Mouse (Mus musculus): ENCODE measurements around the gene Txk. TPM values are rescaled to one million over a fixed set of nuclear protein-coding genes. Genes with fewer than 3 reads are reported as not detected.

Gene Txk
- total RNA-seq, 2 experiments from 2014 or later = not detected

DNA sequence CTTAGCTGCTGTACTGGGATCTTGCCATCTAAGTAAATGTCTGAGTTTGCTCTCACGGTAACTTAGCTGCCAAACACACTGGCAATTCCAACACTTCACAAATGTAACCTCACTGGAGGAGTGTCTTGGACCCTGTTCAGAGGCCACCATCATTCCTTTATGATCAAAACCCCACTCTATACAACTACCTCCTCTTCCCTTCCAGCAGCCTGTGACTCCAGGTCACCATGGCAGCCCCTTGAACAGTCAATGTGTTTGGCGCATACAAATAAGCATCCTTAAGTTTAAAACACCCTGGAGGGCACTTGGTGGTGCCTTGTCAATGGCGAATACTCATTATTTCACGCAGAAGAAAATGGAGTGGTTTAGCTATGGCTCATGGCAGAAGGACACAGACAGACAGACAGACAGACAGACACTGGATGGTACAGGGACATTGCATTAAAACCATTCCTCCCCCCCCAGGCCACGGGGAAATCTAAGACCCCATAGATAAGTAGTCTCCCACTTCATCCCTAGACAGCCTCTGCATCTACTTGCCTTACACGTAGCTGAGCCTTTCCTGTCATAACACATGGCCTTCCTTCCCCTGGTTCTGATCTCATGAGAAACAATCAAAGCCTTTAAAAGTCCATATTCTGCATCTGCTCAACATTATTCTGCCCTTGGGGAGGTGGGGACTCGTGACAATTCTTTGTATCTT, 1.4 kb downstream of the Txk start:
- DNase-seq (ENCODE audit: low spot score) = no peak

DNA sequence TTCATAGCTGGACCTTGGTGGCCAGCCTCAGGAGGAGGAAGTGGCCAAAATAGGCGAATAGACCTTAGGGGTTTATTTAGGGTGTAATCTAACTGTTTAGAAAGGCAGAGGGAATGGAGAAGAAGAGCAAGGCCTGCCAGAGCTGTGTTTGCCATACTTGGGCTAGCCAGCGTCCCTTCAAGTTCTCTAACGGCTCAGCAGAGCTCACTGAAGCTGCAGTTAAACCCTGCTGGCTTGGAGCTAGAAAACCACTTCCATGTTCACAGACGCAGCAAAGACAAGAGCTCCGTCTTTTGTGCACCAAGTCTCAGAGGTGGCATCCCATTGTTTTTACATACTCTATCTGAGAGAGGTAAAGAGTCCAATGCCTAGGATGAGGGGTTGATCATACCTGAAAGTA, 2.4 kb downstream of the Txk start:
- no peak for DNase-seq (ENCODE audit: low spot score)

DNA sequence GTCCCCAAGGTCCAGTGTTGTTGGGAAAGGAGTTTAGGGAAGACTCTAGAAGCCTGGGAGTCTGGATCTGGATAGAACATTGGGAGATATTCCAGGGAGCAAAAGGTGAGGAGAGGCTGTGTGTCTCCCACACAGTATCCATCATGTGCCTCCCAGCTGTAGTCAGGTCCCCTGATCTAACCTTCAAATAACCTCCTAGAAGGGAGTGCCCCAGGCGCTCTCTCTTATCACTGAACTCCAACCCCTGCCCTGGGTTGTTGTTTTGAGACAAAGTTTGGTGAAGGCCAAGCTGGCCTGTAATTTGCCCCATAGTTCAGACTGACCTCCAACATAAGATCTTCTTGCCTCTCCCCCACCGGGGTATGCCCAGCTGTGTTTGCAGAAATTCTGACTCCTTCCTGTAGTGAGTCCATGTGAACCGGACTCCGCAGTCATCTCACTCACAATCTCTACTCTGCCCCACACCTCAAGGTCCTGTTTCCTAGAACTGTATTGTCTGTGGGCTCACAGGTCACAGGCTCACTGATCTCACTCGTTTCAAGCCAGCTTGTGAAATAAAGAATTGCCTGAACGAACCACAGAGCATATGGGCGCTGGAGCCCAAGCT, 3.8 kb downstream of the Txk start:
- no peak for DNase-seq (ENCODE audit: low spot score)

DNA sequence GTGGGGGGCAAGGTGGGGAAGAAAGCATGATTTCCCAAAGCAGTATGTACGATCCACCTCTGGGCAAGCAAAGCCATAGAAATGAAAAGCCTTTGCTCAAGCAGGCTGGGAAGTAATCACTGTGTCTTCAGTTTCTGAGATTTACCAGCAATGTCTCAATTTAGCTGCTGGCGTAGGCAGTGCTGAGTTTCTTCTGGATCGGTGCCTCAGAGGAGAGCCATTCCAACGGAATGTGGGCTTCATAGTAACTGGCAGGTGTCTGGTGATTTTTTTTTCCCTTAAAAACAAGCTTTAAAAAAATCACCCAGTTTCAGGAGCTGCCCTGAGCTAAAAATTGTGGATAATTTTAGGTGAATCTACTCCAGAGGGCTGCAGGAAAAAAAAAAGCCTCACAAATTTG, 5.2 kb downstream of the Txk start:
- no peak for DNase-seq (ENCODE audit: low spot score)

DNA sequence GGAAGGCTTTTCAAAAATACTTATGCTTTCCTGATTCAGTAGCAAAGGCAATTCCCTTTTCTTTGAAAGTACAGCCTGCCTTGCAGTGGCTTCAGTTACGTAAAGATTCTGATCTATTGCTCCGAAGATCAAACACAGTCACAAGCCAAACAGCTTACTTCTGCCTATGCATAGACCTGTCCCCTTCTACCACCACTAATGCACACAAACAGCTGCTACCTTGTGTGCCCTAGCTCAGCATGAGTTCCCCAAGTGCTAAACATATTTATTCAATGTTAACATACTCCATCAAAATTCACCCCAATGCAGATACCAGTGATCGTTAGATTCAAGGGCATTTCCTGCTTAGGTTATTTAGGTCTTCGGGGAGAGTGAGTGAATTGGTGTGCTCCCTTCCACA, 6.1 kb downstream of the Txk start:
- DNase-seq (ENCODE audit: low spot score) = no peak

DNA sequence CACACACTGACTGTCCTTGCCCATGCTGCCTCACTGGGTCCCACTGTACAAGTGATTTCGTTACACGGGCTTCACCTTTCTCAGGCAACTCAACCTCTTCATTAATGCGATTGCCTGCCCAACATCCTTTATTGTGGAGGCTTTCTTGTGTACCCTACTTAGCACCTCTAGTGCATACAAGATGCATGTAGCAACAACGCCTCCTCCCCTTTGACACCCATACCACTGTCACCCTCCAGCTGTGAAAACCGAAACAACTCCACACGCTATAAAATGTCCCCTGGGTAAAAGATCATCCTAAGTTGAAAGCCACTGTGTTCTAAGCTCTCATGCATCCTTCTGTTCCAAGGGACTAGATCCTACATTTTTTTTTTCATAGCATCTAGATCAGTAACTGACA, 9.5 kb downstream of the Txk start:
- no peak for DNase-seq (ENCODE audit: low spot score)

DNA sequence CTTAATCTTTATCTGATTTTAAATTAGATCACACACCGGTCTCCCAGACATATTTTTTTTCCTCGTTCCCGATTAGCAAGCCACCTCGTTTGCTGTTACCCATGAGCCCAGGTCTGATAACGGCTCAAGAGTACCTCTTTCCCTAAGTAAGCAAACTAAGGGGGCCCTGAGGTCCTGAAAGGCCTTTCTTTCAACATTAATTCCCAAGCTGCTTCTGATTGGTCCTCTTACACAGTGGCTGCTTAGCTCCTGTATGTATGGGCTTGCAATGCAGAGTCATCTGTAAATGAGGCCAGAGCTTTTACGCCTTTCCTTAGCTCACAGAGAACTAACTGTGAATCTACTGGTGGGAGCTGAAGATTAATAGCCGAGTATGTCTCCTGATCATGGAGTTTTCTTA, 15.7 kb downstream of the Txk start:
- DNase-seq (ENCODE audit: low spot score) = no peak

DNA sequence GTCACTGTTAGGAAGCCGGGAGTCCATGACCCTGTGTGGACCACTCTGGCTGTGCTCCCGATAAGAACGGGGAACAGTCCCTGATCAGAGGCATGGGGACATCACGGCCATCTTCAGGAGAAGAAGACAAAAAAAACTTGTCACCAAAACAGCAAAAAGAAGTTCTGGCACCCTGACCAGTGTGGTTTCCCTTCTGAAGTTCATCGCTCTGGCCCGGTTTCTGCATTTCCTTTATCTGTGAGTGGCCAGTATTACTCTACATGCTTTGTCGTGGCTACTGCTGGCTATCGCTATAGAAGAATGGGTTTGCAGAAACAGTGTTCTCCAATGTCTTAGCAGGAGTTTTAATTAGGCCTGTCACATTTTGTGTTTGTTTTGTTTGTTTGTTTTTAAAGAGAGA, 16.1 kb downstream of the Txk start:
- DNase-seq (ENCODE audit: low spot score) = no peak

DNA sequence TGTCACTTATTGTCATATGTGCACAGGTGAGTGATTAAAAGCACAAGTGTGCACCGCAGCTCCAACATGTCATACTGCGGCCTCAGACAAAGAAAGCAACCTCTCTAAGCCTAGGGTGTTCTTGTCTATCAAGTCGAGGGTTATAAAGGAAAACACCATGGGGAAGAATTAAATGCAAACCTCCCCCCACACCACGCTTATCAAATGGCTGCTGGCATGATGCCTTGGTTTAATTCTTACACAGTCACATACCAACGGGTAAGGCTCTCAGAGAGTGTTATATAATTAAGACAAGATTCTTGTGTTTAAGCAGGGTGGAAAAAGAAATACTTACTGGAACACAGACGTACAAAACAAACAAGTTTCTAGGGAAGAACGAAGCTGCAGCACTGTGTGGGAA, 16.8 kb downstream of the Txk start:
- DNase-seq (ENCODE audit: low spot score) = no peak

DNA sequence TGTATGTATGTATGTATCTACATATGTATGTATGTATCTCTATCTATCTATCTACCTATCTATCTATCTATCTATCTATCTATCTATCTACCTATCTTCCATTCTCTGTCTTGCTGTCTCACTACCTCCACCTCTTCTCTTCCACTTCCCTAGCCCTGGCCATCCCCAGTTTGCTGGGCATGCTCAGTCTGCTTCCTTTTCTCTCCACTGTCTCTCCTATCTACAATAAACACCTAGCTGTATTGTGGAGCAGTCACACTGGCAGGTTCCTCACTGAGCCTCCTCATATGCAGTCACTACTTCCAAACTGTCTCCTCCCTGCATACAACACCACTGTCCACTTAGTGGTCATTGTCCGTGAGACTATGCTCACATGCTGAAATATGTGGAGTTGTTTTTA, 19.7 kb downstream of the Txk start:
- no peak for DNase-seq (ENCODE audit: low spot score)

DNA sequence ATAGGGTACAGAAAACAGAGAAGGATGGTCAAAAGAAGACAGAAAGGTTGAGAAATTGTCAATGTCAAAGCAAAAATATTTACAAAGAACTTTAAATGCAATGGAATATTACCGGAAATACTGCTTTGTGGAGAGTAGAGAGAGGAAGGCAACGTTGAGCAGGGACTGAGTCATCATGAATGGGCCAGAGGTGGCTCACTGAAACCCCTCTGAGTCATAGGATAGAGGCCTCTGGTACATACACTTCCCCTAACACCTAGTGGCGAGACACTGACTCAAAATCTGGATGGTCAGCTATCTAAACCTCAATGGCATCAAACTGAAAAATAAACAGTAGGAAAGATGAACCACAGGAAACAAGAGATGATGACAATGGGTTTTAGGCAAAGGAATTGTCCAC, 27.2 kb downstream of the Txk start:
- DNase-seq (ENCODE audit: low spot score) = no peak

DNA sequence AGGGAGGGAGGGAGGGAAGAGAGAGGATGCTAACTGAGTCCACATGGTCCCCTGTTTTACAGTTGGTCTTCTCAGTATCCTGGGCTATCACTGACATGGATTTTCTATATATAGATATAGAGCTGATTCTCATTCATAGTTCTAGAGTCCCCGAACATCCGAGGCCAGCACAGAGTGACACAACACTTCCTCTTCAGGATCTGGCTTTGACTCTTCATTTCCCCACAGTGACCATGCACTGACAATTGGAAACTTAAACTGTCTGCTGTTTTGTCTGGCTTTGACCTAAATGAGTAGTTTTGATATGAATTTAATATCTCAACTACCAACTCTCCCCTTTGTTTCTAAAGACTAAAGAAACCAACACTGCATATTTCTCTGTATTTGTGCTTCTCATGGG, 29.1 kb downstream of the Txk start:
- no peak for DNase-seq (ENCODE audit: low spot score)

DNA sequence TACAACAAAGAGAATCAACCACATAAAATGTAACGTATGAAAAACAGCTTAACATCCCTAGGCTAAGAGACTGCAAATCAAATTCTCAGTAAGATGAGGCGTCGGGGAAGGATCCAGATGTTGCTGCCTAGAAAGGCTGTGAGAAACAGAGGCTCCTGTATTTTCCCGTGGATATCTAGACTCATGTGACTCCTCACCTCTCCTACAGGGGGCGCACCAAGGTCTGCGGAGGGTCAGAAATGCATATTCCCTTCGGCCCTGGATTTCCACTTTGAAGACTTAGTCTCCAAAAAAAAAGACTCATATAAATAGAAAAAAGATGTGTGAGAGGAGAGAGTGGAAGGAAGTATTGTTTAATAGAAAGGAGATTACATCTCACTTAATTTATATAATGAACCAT, 32.0 kb downstream of the Txk start:
- no peak for DNase-seq (ENCODE audit: low spot score)

DNA sequence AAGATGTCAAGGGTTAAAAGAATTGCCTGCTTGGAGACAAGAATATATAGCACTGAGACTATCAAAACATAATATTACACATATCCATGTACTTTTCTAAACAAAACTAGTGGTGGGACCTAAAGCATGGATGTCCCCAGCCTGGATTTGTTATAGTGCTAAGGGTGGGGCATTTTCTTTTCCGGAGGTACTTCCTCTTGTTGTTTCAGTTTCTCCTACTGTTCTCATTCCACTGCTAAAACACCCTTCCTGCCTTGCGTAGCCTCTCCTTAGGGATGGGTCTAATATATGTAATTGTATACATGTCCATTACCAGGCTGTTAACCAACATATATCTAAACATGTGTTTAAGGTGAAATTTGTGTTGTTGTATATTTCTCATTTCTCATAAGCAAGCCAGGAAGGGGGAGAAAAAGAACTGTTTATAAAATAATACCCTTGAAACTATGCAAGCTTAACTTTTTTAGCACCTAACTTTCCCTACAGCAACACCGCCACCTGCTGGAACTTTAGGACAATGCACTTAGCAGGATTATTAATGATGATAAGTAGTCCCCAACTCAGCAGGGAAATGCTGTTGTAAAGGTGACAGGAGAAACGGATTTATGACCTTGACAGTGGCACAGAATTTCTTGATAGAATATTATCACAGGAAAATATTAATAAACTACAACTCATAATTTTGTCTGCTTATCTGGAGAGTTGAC, 41.9 kb downstream of the Txk start:
- peak; percentile 45 for DNase-seq (ENCODE audit: low spot score)

DNA sequence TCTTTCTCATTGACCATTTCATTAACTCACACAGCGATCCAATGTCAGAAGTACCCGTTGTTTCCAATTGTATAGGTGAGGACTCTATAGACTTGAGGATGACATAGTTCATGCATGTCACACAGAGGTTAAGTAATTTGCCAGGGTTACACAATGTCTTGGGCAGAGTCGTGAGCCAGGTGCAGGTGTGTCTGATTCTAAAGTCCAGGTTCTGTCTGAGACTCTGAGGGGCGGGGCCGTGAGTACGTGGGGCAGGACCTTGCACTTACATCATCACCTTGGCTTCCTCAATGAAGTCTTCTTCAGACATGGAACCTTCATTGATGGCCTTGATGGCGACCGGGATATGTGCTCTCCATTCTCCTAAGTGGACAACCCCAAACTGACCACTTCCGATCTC, 42.6 kb downstream of the Txk start:
- DNase-seq (ENCODE audit: low spot score) = no peak

DNA sequence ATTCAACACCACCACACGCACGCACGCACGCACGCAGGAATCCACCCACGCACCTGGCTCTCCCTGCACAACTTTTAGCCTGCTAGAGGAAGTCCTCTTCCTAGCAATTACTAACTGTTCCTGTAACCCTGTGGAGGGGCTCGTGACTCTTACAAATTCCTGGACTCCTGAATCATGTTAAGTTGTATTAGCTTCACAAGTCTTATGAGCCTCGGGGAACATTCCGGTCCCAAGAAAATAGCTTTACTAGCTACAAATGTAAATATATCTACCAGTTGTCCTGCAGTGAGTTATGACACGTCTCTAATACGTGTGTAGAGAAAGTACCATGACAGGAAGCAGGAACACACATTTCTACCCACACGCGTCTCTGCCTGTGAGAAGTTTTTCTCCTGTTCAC, 43.1 kb downstream of the Txk start:
- DNase-seq (ENCODE audit: low spot score) = no peak

DNA sequence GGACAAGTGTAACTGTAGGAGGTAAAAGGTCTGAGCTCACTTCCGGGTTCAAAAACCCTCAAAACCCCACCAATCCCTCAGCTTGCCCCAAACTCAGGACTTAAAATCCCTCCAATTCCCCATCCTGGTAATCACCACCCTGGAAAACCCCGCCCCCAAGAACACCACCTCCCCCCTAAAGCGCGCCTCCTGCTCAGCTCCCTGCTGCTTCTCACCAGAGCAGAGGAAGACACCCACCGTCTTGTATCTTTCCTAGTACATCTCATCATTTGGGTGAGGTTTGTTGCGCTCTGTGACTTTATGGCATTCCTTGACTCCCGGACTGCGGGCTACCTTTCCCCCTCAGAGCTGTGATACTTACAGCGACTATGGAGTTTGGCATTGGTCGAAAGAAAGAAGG, 45.9 kb downstream of the Txk start:
- DNase-seq (ENCODE audit: low spot score) = no peak

DNA sequence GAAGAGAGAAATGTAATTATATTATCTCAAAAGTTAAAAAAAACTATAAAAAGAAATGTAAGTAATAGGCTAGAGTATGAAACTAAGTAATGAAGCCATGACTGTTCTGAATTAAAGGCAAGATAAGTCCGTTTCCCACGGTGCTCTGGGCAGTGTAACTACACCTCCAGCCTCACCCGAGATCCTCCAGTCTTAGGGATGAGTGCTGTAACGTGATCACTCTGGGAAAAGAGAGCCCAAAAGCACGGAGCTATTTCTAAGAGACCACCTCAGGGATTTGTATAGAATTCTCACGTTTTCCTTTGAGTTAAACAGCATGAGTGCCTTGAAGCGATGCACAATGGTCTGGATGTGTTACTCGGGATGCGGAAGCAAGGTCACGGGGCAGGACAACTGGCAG, 46.5 kb downstream of the Txk start:
- DNase-seq (ENCODE audit: low spot score) = no peak

DNA sequence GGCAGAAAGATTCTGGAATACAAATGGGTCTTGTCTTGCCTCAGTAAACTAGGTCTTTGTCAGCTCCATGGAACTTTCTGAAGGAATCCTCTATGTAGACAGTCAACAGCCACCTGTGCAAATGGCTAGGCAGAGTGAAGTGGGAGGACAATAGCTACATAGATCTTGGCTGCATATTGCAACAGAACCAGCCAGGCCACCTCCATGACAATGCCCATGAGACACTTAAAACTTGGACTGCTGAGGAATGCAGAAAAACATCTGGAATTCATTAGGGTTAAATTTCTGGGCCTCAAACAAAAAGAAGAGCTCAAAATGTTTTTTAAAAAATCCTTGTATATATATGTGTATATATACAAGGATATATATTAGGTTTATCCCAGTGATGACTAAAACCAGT, 50.4 kb downstream of the Txk start:
- DNase-seq (ENCODE audit: low spot score) = no peak

DNA sequence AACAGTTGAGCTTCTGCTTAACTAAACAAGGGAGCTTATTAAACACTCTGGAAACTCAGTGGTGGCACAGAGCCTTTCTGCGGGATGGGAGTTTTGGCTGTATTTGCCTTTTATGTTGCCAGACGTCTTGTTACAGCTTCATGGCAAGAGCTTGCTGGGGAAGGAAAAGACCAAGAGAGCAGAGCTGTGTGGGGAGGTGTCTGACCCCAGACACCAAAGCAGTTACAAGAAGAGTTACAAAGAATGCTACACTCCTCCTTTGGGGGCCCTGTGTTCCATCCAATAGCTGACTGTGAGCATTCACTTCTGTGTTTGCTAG, 53.1 kb downstream of the Txk start:
- DNase-seq (ENCODE audit: low spot score) = peak; percentile 9

DNA sequence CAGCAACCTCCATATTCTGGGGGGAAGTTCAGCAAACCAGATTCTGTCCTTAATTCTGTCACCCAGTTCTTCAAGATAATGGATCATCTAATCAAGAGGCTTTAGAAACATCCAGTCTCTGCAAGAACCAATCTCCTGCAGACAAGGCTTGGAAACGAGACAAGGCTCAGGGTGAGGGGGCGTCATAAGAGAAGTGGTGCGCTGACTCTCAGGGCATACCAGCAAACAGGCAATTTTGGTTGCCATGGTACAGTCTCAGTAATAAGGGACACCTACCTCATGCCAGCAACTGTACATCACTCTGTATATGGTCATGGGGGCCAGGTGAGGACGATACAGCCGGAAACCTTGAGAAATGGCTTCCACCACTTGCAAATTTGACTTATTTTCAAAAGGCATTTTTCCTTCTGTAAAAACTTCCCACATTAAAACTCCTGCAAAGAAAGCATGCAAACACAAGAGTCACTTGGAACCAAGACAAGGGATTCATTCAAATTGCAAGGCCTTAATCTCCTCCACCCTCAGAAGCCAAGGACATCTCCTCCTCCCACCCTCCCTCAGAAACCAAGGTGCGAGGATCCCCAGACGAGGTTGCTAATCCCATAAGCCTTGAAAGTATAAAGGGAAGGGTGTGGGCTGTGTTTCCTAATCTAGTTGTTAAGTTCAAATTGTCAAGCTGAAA, 53.6 kb downstream of the Txk start:
- no peak for DNase-seq (ENCODE audit: low spot score)

DNA sequence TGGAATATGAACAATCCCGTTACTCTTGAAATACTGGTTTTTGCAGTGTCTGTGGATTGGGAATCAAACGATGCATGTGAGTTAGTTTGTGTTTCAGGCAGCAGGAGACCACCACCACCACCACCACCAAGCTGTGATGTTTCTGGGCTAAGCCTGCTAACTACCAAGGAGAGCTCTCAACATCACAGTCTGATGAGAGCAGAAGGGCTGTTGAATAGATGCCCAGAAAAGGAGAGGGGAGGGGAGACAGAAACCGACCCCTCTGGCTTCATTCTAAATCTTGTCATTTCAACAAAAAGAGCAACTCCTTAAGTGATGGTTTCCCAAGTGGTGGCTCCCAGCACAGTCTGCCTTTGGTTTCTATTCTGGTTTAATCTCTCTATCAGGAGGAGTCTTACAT, 54.2 kb downstream of the Txk start:
- no peak for DNase-seq (ENCODE audit: low spot score)

DNA sequence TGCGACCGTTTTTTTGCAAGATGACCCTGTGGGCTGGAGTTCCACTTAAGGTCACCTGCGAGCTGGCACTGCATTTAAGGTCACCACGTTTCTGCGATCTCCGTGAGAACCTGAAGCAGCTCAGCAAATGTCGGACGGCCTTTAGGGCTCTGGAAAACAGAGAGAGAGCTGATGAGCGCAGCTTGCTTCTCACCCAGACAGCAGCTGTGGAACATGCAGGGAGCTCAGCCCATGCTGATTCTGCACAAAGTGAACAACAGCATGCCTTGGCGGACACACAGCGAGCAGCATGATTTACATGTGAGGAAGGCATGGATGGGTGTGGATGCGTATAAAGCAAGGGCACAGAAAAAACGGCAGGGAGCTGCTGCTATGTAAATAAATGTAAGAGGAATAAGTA, 56.1 kb downstream of the Txk start:
- no peak for DNase-seq (ENCODE audit: low spot score)

All from gastrocnemius, adult 18-20 months (tissue).